Mouse (Mus musculus): ENCODE data around the gene Card9. TPM values are rescaled to one million over a fixed set of nuclear protein-coding genes. Genes with fewer than 3 reads are reported as not detected.

Gene Card9
- polyA plus RNA-seq, 1 experiment from 2014 or later: 0.26 TPM

GRCm38 (mm10) chr2:26325386-26326181, 35.1 kb downstream of the Card9 start:
- Histone ChIP-seq H3K27me3 (replicated peaks; ENCODE audit: control insufficient read depth, insufficient read depth, low read length) (no peaks in the 10 kb centered on the region), H3K4me3 (ENCODE audit: low read depth, low read length) (no peak overlapping the region), H3K9ac (ENCODE audit: low read depth, low read length) (no peak overlapping the region), H3K4me2 (replicated peaks; ENCODE audit: low read depth) (no peak overlapping the region), H3K4me1 (replicated peaks; ENCODE audit: control insufficient read depth, insufficient read depth, low read length) (no peaks in the 10 kb centered on the region), H3K27ac (ENCODE audit: low read depth, low read length) (peak overlapping the region; percentile 46; the same call in 1 of the 2 replicates), H3K36me3 (ENCODE audit: control insufficient read depth, insufficient read depth) (peaks cover 39% of the 10 kb centered on the region; the same call in 1 of the 2 replicates), H3K9me3 (ENCODE audit: control insufficient read depth) (no peaks in the 10 kb centered on the region)
- 68% methylated on average over 15 of the region's 15 CpGs for WGBS
- peak; percentile 98 for TF ChIP-seq CTCF (IDR thresholded peaks at IDR 0.05; ENCODE audit: low read depth)
- peak; percentile 70 for ATAC-seq

- peaks cover 39% of the 10 kb centered on the region; the same call in 1 of the 2 replicates for H3K36me3 ChIP-seq (ENCODE audit: control insufficient read depth, insufficient read depth)
Observed at GRCm38 (mm10) chr2:26324917-26325316, 35.8 kb downstream of the Card9 start.

GRCm38 (mm10) chr2:26323589-26324325, 37.0 kb downstream of the Card9 start:
- WGBS: 88% methylated on average over 13 of the region's 13 CpGs
- H3K36me3 ChIP-seq (ENCODE audit: control insufficient read depth, insufficient read depth): peaks cover 39% of the 10 kb centered on the region; the same call in 1 of the 2 replicates

More at GRCm38 (mm10) chr2:26324917-26325316, 35.8 kb downstream of the Card9 start:
- Histone ChIP-seq H3K4me3 (ENCODE audit: low read depth, low read length) (no peak overlapping the region), H3K4me2 (replicated peaks; ENCODE audit: low read depth) (no peak overlapping the region), H3K27ac (ENCODE audit: low read depth, low read length) (no peak overlapping the region), H3K9ac (ENCODE audit: low read depth, low read length) (no peak overlapping the region), H3K9me3 (ENCODE audit: control insufficient read depth) (no peaks in the 10 kb centered on the region), H3K27me3 (replicated peaks; ENCODE audit: control insufficient read depth, insufficient read depth, low read length) (no peaks in the 10 kb centered on the region), H3K4me1 (replicated peaks; ENCODE audit: control insufficient read depth, insufficient read depth, low read length) (no peaks in the 10 kb centered on the region)
- WGBS: 82% methylated on average over 2 of the region's 2 CpGs
- peak; percentile 75 for TF ChIP-seq CTCF (IDR thresholded peaks at IDR 0.05; ENCODE audit: low read depth)
- ATAC-seq: no peak

GRCm38 (mm10) chr2:26320245-26321185, 40.2 kb downstream of the Card9 start:
- no peak overlapping the region for H3K4me3 ChIP-seq (ENCODE audit: low read depth, low read length)
- 0 out of 2 replicates have a peak, but pooled peaks cover 2% of the 10 kb centered on the region for H3K4me1 ChIP-seq (replicated peaks; ENCODE audit: control insufficient read depth, insufficient read depth, low read length)
- 80% methylated on average over 14 of the region's 14 CpGs for WGBS
- H3K4me2 ChIP-seq (replicated peaks; ENCODE audit: low read depth): no peak overlapping the region
- TF ChIP-seq CTCF (IDR thresholded peaks at IDR 0.05; ENCODE audit: low read depth): no peak
- peaks cover 23% of the 10 kb centered on the region; the same call in 1 of the 2 replicates for H3K36me3 ChIP-seq (ENCODE audit: control insufficient read depth, insufficient read depth)
- no peak overlapping the region for H3K27ac ChIP-seq (ENCODE audit: low read depth, low read length)
- no peak for ATAC-seq
- H3K27me3 ChIP-seq (replicated peaks; ENCODE audit: control insufficient read depth, insufficient read depth, low read length): no peaks in the 10 kb centered on the region
- H3K9ac ChIP-seq (ENCODE audit: low read depth, low read length): no peak overlapping the region
- H3K9me3 ChIP-seq (ENCODE audit: control insufficient read depth): no peaks in the 10 kb centered on the region

More at GRCm38 (mm10) chr2:26323589-26324325, 37.0 kb downstream of the Card9 start:
- no peaks in the 10 kb centered on the region for H3K27me3 ChIP-seq (replicated peaks; ENCODE audit: control insufficient read depth, insufficient read depth, low read length)
- no peak for TF ChIP-seq CTCF (IDR thresholded peaks at IDR 0.05; ENCODE audit: low read depth)
- ATAC-seq: no peak
- no peaks in the 10 kb centered on the region for H3K4me1 ChIP-seq (replicated peaks; ENCODE audit: control insufficient read depth, insufficient read depth, low read length)
- no peak overlapping the region for H3K4me3 ChIP-seq (ENCODE audit: low read depth, low read length)
- no peak overlapping the region for H3K9ac ChIP-seq (ENCODE audit: low read depth, low read length)
- no peak overlapping the region for H3K4me2 ChIP-seq (replicated peaks; ENCODE audit: low read depth)
- no peak overlapping the region for H3K27ac ChIP-seq (ENCODE audit: low read depth, low read length)
- no peaks in the 10 kb centered on the region for H3K9me3 ChIP-seq (ENCODE audit: control insufficient read depth)

GRCm38 (mm10) chr2:26319519-26320244, 41.0 kb downstream of the Card9 start:
- Histone ChIP-seq H3K9me3 (ENCODE audit: control insufficient read depth) (no peaks in the 10 kb centered on the region), H3K9ac (ENCODE audit: low read depth, low read length) (no peak overlapping the region), H3K4me2 (replicated peaks; ENCODE audit: low read depth) (no peak overlapping the region), H3K4me3 (ENCODE audit: low read depth, low read length) (no peak overlapping the region), H3K4me1 (replicated peaks; ENCODE audit: control insufficient read depth, insufficient read depth, low read length) (0 out of 2 replicates have a peak, but pooled peaks cover 2% of the 10 kb centered on the region), H3K27ac (ENCODE audit: low read depth, low read length) (no peak overlapping the region), H3K27me3 (replicated peaks; ENCODE audit: control insufficient read depth, insufficient read depth, low read length) (no peaks in the 10 kb centered on the region), H3K36me3 (ENCODE audit: control insufficient read depth, insufficient read depth) (peaks cover 15% of the 10 kb centered on the region; the same call in 1 of the 2 replicates)
- WGBS: 84% methylated on average over 13 of the region's 13 CpGs
- no peak for ATAC-seq
- TF ChIP-seq CTCF (IDR thresholded peaks at IDR 0.05; ENCODE audit: low read depth): no peak

Data from intestine, postnatal 0 days (tissue).